Mouse (Mus musculus): Measurements from ENCODE around the gene Gsta2.
"Not testable (repeated sequence)": the region's sequence is repeated elsewhere in the genome, so short reads cannot be mapped to it uniquely, and the experiment has no call there.

Gsta2 gene

DNA sequence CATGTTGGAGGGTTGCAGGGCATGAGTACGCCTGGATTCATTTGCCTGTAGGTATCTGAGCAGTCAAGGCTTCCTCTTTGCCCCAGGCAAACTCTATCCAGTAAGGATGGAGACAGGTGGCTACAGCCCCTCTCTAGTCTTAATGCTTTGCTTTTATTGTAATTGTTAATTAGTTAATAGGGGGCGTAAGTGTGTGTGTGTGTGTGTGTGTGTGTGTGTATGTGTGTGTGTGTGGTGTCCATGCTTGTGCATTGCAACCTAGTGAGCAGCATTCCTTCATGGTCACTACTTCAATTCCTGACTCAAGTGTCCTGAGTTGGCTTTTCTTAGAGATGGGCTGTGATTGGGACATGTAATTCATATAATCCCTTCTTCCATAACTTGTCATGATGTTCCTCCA lies 40.9 kb downstream of the Gsta2 start, which contains the start of gene Omt2a:
Omt2a (minus strand) TSS at position 101 of the 400 bp plus-strand sequence.
- in situ Hi-C loops (cut with MboI; ENCODE audit: low sequenced_read_pairs): no loop called here

DNA sequence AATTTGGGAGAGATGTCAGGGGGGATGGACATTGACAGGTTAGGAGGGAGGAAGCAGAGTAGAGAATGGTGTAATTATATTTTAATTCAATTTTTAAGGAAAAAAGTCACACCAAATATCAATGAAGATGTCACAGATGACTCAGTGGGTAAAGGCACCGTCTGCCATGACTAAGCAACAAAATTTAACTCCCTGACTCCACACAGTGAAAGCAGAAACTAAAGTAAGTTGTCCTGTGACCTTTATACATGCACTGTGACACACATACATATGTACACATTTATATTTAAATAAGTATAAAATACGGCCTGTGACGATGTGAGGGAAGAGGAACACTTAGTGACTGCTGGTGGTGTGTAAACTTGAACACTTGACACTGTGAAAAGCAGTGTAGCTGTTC lies 47.5 kb downstream of the Gsta2 start:
- in situ Hi-C loops (cut with MboI; ENCODE audit: low sequenced_read_pairs): not testable (repeated sequence)

DNA sequence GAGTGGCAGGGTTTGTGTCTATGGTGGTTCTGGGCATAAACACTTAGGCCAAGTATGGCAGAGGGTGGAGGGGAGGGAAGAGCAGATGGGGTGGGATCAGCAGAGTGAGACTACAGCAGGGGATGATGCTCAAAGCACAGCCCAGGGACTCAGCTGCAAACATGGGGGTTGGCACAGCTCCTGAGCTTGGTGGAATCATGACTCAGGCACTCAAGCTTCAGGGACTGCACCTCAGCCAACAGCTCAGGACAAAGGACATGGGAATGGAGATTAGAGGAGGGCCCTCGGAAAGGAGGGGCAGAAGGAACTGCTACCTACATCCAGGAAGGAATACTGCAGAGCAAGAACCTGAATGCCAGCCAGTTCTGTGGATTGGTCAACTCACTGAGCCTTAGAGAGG lies 56.4 kb downstream of the Gsta2 start:
- in situ Hi-C loops (cut with MboI; ENCODE audit: low sequenced_read_pairs): not testable (repeated sequence)

DNA sequence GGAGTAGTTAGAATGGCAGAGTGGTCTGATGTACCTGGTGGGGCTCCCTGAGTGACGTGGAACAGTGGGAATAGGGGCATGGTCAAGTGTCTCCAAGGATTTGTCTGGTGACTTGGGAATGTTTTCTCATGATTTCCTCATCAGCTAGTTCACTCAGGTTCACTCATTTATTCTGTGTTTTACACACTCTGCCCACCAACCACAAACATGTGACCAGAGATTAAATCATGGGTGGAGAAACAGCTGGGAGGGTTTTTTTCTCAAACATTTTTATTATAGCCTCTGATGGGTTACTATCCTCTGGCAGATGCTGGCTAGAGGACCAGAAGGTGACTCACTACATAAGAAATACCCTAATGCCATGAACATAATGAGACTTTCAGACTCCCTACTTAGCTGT lies 57.4 kb downstream of the Gsta2 start:
- in situ Hi-C loops (cut with MboI; ENCODE audit: low sequenced_read_pairs): no loop called here

DNA sequence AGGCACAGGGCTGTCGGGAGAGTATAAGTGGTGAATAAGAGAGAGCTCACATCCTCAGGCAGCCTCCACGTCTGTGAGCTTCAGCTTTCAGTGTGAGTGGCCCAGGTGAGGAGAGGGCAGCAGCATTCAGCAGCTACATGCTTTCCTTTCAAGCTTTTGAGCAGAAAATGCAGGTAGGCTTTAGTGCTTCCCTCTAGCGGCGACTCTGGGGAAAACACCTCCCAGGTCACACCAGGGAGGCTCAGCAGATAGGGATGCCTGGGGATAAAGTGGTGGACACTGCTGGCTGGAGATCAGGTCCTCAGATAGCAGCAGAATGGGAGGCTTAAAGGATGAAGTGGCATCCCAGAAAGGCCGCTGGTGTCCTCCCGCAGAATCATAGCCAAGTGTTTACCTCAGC lies 59.5 kb downstream of the Gsta2 start:
- in situ Hi-C loops (cut with MboI; ENCODE audit: low sequenced_read_pairs): not testable (repeated sequence)

DNA sequence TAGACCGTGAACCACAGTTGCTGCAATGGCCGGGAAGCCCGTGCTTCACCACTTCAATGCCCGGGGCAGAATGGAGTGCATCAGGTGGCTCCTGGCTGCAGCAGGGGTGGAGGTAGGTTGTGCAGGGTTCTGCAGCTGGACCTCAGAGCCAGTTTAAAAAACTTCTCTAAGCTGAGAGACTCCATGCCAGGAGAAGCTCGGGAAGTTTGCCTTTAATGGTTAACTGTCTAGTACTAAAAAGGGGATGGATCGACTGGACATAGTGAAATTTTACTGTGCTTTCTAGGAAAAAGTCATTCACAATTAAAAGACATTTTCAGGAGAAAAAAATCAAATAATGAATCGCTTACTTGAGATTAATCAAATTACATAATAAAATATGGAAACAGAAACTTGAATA lies 60.8 kb downstream of the Gsta2 start:
- in situ Hi-C loops (cut with MboI; ENCODE audit: low sequenced_read_pairs): not testable (repeated sequence)

DNA sequence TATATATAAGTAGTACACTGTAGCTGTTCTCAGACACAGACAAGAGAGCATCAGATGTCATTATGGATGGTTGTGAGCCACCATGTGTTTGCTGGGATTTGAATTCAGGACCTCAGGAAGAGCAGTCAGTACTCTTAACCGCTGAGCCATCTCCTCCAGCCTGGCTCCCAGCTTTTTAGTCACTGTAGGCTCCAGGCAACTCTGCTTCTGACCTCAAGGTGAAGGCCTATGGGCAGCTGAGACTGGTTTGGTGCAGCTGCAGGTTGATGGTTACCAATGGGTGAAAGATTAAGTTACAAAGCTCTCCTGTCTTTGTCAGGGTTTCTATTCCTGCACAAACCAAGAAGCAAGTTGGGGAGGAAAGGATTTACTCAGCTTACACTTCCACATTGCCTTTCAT lies 61.9 kb downstream of the Gsta2 start:
- in situ Hi-C loops (cut with MboI; ENCODE audit: low sequenced_read_pairs): not testable (repeated sequence)

DNA sequence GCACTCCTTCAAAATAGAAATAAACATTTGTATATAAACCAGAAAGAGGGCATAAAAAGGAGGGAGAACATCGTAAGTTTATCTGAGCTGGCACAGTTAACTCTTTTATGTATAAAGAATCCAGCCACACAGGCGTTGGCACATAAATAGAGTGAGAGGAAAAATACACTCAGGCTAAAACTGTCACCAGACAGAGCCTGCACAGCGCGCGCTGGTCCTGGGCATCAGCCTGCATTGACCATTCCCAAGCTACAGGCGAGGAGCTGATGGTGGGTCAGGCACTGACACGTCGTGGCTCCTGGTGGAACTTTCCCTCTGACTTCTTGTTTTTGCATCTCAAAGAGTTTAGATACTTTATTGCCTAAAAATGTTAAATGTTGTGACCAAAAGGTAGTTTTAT lies 63.1 kb downstream of the Gsta2 start:
- in situ Hi-C loops (cut with MboI; ENCODE audit: low sequenced_read_pairs): not testable (repeated sequence)

DNA sequence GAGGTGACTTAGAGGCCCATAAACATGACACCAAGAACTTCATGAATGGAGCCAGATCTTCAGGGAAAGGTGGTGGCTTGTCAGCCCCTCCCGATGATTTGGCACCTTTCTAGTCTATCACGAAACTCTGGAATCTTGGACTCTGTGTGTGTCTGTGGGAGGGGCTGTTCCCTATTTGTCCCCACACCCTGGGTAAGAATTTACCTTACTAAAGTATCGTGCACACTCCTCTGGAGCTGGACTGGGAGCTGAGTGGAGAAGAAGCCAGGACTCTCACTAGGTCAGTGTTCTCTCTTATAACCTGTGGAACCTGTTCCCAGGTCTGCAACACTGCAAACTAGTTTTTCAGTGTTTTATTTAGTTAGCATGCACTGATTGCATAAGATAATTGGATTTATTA lies 65.9 kb downstream of the Gsta2 start, which contains the start of gene Gm10639:
Gm10639 (plus strand) TSS at position 201 of the 400 bp plus-strand sequence.
- in situ Hi-C loops (cut with MboI; ENCODE audit: low sequenced_read_pairs): not testable (repeated sequence)

DNA sequence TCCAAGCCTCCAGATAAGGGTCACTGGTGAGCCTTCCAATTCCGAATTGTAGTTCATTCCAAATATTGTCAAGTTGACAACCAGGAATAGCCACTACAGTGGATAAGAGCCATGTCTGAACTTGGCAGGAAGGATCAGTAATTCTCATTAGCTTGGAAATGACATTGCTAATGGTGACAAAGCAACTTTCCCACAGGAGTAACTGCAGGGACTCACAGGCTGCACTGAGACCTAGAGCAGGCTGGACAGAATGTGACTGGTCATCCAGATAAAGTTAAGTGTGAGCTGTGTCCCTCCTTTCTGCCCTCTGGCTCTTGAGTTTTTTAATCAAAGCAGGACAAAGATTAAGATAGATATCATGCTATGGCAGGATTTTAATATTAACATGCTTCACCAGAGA lies 66.5 kb downstream of the Gsta2 start:
- in situ Hi-C loops (cut with MboI; ENCODE audit: low sequenced_read_pairs): not testable (repeated sequence)

DNA sequence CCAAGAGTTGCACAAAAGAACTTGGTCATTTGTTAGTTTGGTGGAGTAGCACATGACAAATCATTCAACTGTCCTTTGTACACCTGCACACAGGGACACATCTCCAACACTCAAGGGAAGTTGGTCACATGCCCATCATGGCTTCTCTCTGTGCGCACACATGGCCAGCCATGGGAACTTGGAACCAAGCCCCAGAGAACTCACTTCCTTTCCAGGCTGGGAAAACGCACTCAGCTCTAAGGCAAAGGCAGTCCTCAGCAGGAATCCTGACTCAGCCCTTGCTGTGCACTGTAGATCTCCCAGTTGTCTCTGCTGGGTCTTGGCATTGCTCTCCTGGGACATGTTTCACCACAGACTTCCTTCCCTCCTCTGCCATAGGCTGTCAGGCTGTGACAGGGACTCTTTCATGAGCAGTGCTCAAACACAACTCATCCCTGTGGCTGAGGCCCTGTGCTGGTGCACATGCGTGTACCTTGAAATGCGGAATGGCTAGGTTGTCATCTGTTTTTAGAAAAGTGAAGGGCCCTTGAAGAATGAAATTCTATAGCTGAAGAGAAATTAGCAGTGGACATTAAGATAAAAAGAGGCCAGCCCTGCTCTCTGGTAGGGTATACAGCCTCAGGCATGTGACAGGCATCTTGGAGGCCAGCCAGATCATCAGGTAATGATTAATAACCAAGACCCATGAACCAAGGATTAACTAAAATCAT lies 73.4 kb downstream of the Gsta2 start:
- in situ Hi-C loops (cut with MboI; ENCODE audit: low sequenced_read_pairs): not testable (repeated sequence)

All from CH12F3 (cell line).